Mouse (Mus musculus) liver, adult 2 months (tissue): ENCODE results near the gene Actn1. TPM values are rescaled to one million over a fixed set of nuclear protein-coding genes. Genes with fewer than 3 reads are reported as not detected.

Experiments used
- DNase-seq: peaks from one replicate; pipeline ENCODE4 v3.0.0-alpha.2; 2011; ENCODE audit warnings: low read depth, low spot score; ENCODE audit errors: extremely low read depth
- H3K27ac ChIP-seq: fragments of 200-500 bp; replicated peaks from 2 replicates; pipeline ENCODE4 v1.5.1; 2012; ENCODE audit warnings: low read depth, mild to moderate bottlenecking, control low read depth, inconsistent platforms, low read length; ENCODE audit not compliant: insufficient read depth
- H3K27me3 ChIP-seq: fragments of 200-500 bp; 2 replicates; pipeline ENCODE4 v1.6.1; 2012; ENCODE audit warnings: mild to moderate bottlenecking, moderate library complexity, low read length, inconsistent platforms; ENCODE audit not compliant: control insufficient read depth, insufficient read depth
- H3K36me3 ChIP-seq: fragments of 200-500 bp; 2 replicates; pipeline ENCODE4 v1.6.1; 2012; ENCODE audit warnings: low read length, inconsistent platforms; ENCODE audit not compliant: control insufficient read depth, insufficient read depth
- H3K4me1 ChIP-seq: fragments of 200-500 bp; 2 replicates; pipeline ENCODE4 v1.6.1; 2011; ENCODE audit warnings: low read length; ENCODE audit not compliant: control insufficient read depth, insufficient read depth
- H3K4me3 ChIP-seq: fragments of 200-500 bp; 2 replicates; pipeline ENCODE4 v1.5.1; 2011; ENCODE audit warnings: low read depth, mild to moderate bottlenecking, control low read depth, low read length, moderate library complexity; ENCODE audit not compliant: insufficient read depth
- H3K79me2 ChIP-seq: fragments of 200-500 bp; 2 replicates; pipeline ENCODE4 v1.6.1; 2012; ENCODE audit warnings: inconsistent platforms, mild to moderate bottlenecking, low read length, moderate library complexity; ENCODE audit not compliant: control insufficient read depth, insufficient read depth
- H3K9ac ChIP-seq: fragments of 200-500 bp; 2 replicates; pipeline ENCODE4 v1.6.1; 2012; ENCODE audit warnings: low read depth, mild to moderate bottlenecking, control low read depth, inconsistent platforms, low read length
- CTCF ChIP-seq: fragments of 200-500 bp; IDR thresholded peaks from 2 replicates; pipeline ENCODE4 v1.5.1; 2011; ENCODE audit warnings: low read depth, low read length, control low read depth
- POLR2A ChIP-seq: fragments of 200-500 bp; IDR thresholded peaks from 2 replicates; pipeline ENCODE4 v1.6.1; 2011; ENCODE audit warnings: low read length, control low read depth; ENCODE audit not compliant: insufficient read depth; ENCODE audit errors: extremely low read depth
- WGBS: fragments of 180-500 bp; shearing (Covaris S2); methylation state at CpG from one replicate; pipeline ENCODE4 v1.1.7; 2018; 5-methylcytosine and 5-hydroxymethylcytosine counted together
- polyA plus RNA-seq: library from polyadenylated mRNA; depleted of rRNA; stranded (reverse); fragments of >200 nt; gene quantifications from 2 replicates; pipeline ENCODE4 v1.2.3, GENCODE M21; 2012; rRNA removed
- total RNA-seq: library from RNA; depleted of rRNA; stranded (reverse); fragments of >200 nt; gene quantifications from 2 replicates; pipeline ENCODE4 v1.2.3, GENCODE M21; 2014; rRNA removed

Actn1 gene
- total and polyA plus RNA-seq, 2 experiments = 15.4 to 17.6 TPM

GRCm38 (mm10) chr12:80121438-80121837, 138.7 kb downstream of the Actn1 start:
- Histone ChIP-seq H3K27me3 (no peaks in the 10 kb centered on the region), H3K79me2 (peaks cover 27% of the 10 kb centered on the region; the same call in 1 of the 2 replicates), H3K9ac (no peak overlapping the region), H3K4me3 (no peak overlapping the region), H3K27ac (no peak overlapping the region), H3K4me1 (peaks cover 41% of the 10 kb centered on the region), H3K36me3 (peaks cover 3% of the 10 kb centered on the region; the same call in 1 of the 2 replicates)
- no peak for DNase-seq
- no peak for TF ChIP-seq CTCF
- no peak for TF ChIP-seq POLR2A
- 77% methylated on average over 1 of the region's 1 CpGs for WGBS

GRCm38 (mm10) chr12:80118588-80118987, 141.6 kb downstream of the Actn1 start:
- 83% methylated on average over 1 of the region's 1 CpGs for WGBS
- Histone ChIP-seq H3K79me2 (peaks cover 24% of the 10 kb centered on the region; the same call in 1 of the 2 replicates), H3K27ac (peak overlapping the region; percentile 18; the same call in 1 of the 2 replicates)

More at GRCm38 (mm10) chr12:80118588-80118987, 141.6 kb downstream of the Actn1 start:
- TF ChIP-seq CTCF (no peak), POLR2A (no peak)
- Histone ChIP-seq H3K9ac (no peak overlapping the region), H3K4me1 (peaks cover 30% of the 10 kb centered on the region), H3K4me3 (no peak overlapping the region), H3K36me3 (peaks cover 3% of the 10 kb centered on the region; the same call in 1 of the 2 replicates), H3K27me3 (no peaks in the 10 kb centered on the region)
- peak; percentile 27 for DNase-seq

Other genes starting within 250 kb of the Actn1 start
- 15.4 and 21.8 TPM in 2 replicates for gene Zfp36l1, start 147.4 kb downstream of the Actn1 start, total RNA-seq
- gene Zfp36l1, start 147.4 kb downstream of the Actn1 start, polyA plus RNA-seq = 125 and 162 TPM in 2 replicates
- 7.7 and 8.1 TPM in 2 replicates for gene Dcaf5, start 176.2 kb upstream of the Actn1 start, total RNA-seq
- gene Dcaf5, start 176.2 kb upstream of the Actn1 start, polyA plus RNA-seq = 17.8 and 19.1 TPM in 2 replicates
- 8.0 and 9.8 TPM in 2 replicates for gene Exd2, start 202.7 kb upstream of the Actn1 start, total RNA-seq
- 4.6 and 4.9 TPM in 2 replicates for gene Exd2, start 202.7 kb upstream of the Actn1 start, polyA plus RNA-seq